Mouse (Mus musculus) liver, postnatal 0 days (tissue): ENCODE measurements around the gene Fam171a2.

Source experiments
- CTCF ChIP-seq: sonication (generic); IDR thresholded peaks from 2 replicates; pipeline ENCODE4 v1.5.1; 2016; ENCODE audit warnings: antibody characterized with exemption, low read depth
- EP300 ChIP-seq: IDR thresholded peaks from 2 replicates; pipeline ENCODE4 v1.6.1; 2016; ENCODE audit warnings: antibody characterized with exemption, low read depth, mild to moderate bottlenecking

DNA sequence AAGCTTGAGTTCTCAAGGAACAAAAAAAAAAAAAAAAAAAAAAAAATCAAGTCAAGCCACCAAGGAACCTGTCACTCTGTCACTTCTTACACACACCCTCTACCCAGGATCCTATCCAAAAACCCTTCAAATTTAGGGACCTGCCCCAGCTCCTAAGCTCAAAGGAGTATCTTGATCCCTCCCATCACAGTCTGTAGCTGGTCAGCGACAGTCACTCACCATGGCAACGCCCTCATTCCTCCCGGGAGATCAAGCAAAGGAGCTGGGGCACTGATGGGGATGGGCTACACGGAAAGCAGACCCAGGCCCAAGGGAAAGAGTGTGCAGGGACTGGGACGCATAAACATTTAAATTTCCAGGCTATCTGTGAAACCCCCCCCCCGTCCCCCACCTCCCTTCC, 2.7 kb downstream of the Fam171a2 start:
- TF ChIP-seq EP300 (no peak), CTCF (no peak)
